Mouse (Mus musculus): ENCODE measurements around the gene Dpp4.

DNA sequence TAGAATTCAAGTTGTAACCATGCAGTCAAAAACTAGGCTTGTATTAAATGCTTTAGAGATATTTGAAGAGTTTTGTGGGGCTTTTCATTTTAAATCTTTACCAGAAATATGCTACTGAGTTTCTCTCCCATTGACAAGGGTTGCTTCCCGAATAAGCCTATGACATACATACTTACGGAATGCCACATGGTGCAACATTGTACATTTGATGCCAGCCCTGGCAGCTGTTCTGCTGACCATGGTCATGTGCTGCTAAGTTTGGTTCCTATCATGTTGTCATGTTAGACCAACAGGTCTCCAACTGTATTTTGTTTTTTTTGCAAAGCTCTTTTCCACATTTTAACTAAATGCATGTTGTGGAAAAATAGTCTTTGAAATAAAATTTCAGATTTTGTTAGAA, 86.6 kb downstream of the Dpp4 start:
- TF ChIP-seq CTCF (IDR thresholded peaks at IDR 0.05; ENCODE audit: low read depth, low read length) (no peak), POLR2A (IDR thresholded peaks at IDR 0.05; ENCODE audit: borderline replicate concordance, low read depth, low read length) (no peak)

All from bone marrow macrophage, adult 2 months (primary cell).